Mouse (Mus musculus): ENCODE results near the gene Gm826. TPM values are rescaled to one million over a fixed set of nuclear protein-coding genes. Genes with fewer than 3 reads are reported as not detected.

Gm826 gene
- polyA plus RNA-seq, 1 experiment: 0.07 TPM

DNA sequence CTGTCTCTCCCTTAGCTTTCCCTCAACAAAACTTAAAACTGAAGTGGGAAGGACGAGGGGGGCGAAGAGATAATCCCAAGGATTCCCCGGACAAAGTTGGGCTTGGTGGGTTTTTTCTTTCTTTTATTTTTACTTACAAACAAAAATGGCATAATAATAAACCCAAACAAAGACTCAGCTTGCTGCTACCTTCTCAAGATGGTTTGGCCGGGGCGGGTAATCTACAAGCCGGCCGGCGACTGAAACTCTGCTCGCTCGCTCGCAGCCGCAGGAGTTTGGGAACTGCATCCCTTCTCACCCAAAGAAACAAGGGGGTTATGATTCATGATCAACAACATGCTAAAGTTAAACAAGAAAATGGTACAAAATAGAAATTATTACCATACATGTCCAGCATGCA is 30.7 kb upstream of the Gm826 start:
- Histone ChIP-seq H3K79me3 (ENCODE audit: low read depth) (no peaks in the 10 kb centered on the region), H3K27me3 (ENCODE audit: control insufficient read depth, insufficient read depth, insufficient read length) (peaks cover 31% of the 10 kb centered on the region), H3ac (ENCODE audit: control insufficient read depth, insufficient read length, low read depth) (no peak overlapping the region), H3K4me3 (ENCODE audit: insufficient read depth, poor library complexity, severe bottlenecking) (no peak overlapping the region), H3K79me2 (ENCODE audit: control insufficient read depth, insufficient read depth) (no peaks in the 10 kb centered on the region), H3K36me3 (ENCODE audit: control insufficient read depth, insufficient read depth) (no peaks in the 10 kb centered on the region)
- no peak for TF ChIP-seq USF1 (IDR thresholded peaks at IDR 0.05; ENCODE audit: low read depth)
- no peak for TF ChIP-seq MAX (IDR thresholded peaks at IDR 0.05)
- TF ChIP-seq CEBPB (IDR thresholded peaks at IDR 0.05; ENCODE audit: low read depth): no peak
- TF ChIP-seq CTCF (IDR thresholded peaks at IDR 0.05; ENCODE audit: control insufficient read depth, insufficient read depth, insufficient read length): no peak
- TF ChIP-seq FOSL1 (IDR thresholded peaks at IDR 0.05; ENCODE audit: insufficient read depth, low read length, poor library complexity, severe bottlenecking): no peak
- TF ChIP-seq MYOD1 (IDR thresholded peaks at IDR 0.05; ENCODE audit: control insufficient read depth, insufficient read length, low read depth): no peak
- no peak for TF ChIP-seq MYOG (IDR thresholded peaks at IDR 0.05; ENCODE audit: control insufficient read depth, extremely low read depth, insufficient read length)

DNA sequence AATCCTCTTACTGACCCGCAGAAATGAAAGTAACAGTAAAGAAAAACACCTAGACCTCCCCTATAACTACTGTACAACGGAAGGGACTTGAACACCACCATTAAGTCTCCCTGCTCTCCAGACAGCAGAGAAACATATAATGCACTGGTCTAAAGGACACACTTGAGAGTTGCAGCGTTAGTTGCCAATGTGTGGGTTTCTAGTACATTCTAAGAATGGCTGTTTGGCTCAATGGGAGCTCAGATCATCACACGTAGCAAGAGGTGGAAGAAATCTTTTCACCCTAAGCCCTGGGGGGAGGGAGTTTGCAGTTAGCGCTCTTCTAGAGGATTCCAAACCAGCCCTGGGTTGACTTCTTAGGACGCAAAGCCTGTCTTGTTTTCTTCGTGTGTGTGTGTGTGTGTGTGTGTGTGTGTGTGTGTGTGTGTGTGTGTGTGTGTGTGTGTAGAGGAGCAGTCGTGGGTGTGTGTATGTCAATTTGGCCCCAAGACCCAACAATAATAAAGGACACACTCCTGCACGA is 30.2 kb upstream of the Gm826 start:
- Histone ChIP-seq H3K4me3 (ENCODE audit: insufficient read depth, poor library complexity, severe bottlenecking) (no peak overlapping the region), H3K79me3 (ENCODE audit: low read depth) (no peaks in the 10 kb centered on the region), H3K36me3 (ENCODE audit: control insufficient read depth, insufficient read depth) (no peaks in the 10 kb centered on the region), H3K27me3 (ENCODE audit: control insufficient read depth, insufficient read depth, insufficient read length) (peaks cover 29% of the 10 kb centered on the region), H3ac (ENCODE audit: control insufficient read depth, insufficient read length, low read depth) (no peak overlapping the region), H3K79me2 (ENCODE audit: control insufficient read depth, insufficient read depth) (no peaks in the 10 kb centered on the region)
- TF ChIP-seq MYOG (IDR thresholded peaks at IDR 0.05; ENCODE audit: control insufficient read depth, extremely low read depth, insufficient read length): no peak
- no peak for TF ChIP-seq MYOD1 (IDR thresholded peaks at IDR 0.05; ENCODE audit: control insufficient read depth, insufficient read length, low read depth)
- no peak for TF ChIP-seq CEBPB (IDR thresholded peaks at IDR 0.05; ENCODE audit: low read depth)
- TF ChIP-seq MAX (IDR thresholded peaks at IDR 0.05): no peak
- TF ChIP-seq USF1 (IDR thresholded peaks at IDR 0.05; ENCODE audit: low read depth): no peak
- no peak for TF ChIP-seq FOSL1 (IDR thresholded peaks at IDR 0.05; ENCODE audit: insufficient read depth, low read length, poor library complexity, severe bottlenecking)
- no peak for TF ChIP-seq CTCF (IDR thresholded peaks at IDR 0.05; ENCODE audit: control insufficient read depth, insufficient read depth, insufficient read length)

DNA sequence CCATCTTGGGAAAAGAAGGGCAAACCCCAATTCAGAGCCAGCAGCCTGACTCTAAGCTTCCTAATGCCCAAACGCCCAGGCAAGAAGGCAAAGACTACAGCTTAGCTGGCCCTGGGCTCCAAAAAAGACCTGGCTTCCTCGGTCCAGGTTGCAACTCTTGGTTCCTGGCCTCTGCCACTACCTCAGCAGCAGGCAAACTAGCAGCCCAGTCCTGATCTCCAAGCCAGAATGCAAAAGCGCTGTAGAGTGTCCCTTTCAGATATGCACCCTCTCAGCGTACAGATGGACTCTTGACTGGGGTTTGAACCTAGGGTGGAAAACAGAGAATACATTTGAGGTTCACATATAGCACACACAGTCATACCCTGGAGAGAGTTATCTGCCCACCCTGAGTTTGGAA is 29.2 kb upstream of the Gm826 start:
- no peak for TF ChIP-seq MYOG (IDR thresholded peaks at IDR 0.05; ENCODE audit: control insufficient read depth, extremely low read depth, insufficient read length)
- no peak for TF ChIP-seq CTCF (IDR thresholded peaks at IDR 0.05; ENCODE audit: control insufficient read depth, insufficient read depth, insufficient read length)
- no peak for TF ChIP-seq MYOD1 (IDR thresholded peaks at IDR 0.05; ENCODE audit: control insufficient read depth, insufficient read length, low read depth)
- TF ChIP-seq CEBPB (IDR thresholded peaks at IDR 0.05; ENCODE audit: low read depth): no peak
- no peak for TF ChIP-seq USF1 (IDR thresholded peaks at IDR 0.05; ENCODE audit: low read depth)
- TF ChIP-seq FOSL1 (IDR thresholded peaks at IDR 0.05; ENCODE audit: insufficient read depth, low read length, poor library complexity, severe bottlenecking): no peak
- TF ChIP-seq MAX (IDR thresholded peaks at IDR 0.05): no peak
- H3K79me3 ChIP-seq (ENCODE audit: low read depth): no peaks in the 10 kb centered on the region
- no peaks in the 10 kb centered on the region for H3K79me2 ChIP-seq (ENCODE audit: control insufficient read depth, insufficient read depth)
- no peak overlapping the region for H3K4me3 ChIP-seq (ENCODE audit: insufficient read depth, poor library complexity, severe bottlenecking)
- no peaks in the 10 kb centered on the region for H3K36me3 ChIP-seq (ENCODE audit: control insufficient read depth, insufficient read depth)
- H3K27me3 ChIP-seq (ENCODE audit: control insufficient read depth, insufficient read depth, insufficient read length): peaks cover 20% of the 10 kb centered on the region
- no peak overlapping the region for H3ac ChIP-seq (ENCODE audit: control insufficient read depth, insufficient read length, low read depth)

DNA sequence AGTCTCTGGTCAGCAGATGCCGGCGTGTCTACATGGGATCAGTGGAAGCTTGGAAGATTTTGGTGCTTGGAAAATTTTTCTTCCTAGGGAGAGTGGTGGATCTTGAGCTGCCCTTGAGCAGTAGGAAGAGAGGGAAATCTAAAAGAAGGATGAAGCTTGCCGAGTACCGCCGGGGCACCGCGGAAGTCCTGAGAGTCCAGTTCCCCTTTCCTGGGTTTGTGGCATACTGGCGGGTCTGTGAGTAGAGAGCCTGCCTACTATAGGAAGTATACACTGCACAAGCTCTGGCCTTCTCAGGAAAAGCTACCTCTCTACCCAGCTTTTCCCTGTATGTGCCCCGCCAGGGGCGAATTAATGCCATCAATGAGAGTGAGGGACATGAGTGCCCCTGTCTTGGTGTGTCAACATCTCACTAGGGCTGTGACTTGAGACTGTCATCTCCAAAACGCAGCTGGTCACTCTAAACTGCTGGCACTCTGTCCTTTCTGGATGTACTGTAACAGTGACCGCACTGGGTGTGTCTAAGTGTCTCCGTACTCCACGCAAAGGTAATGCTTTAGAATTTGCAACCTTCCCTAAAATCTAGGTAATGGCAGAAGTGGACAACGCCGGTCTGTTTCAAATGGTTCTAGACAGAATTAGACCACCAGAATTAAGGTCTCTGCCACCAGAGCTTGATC is 27.6 kb upstream of the Gm826 start:
- Histone ChIP-seq H3K36me3 (ENCODE audit: control insufficient read depth, insufficient read depth) (no peaks in the 10 kb centered on the region), H3ac (ENCODE audit: control insufficient read depth, insufficient read length, low read depth) (no peak overlapping the region), H3K79me2 (ENCODE audit: control insufficient read depth, insufficient read depth) (no peaks in the 10 kb centered on the region), H3K79me3 (ENCODE audit: low read depth) (no peaks in the 10 kb centered on the region), H3K4me3 (ENCODE audit: insufficient read depth, poor library complexity, severe bottlenecking) (no peak overlapping the region), H3K27me3 (ENCODE audit: control insufficient read depth, insufficient read depth, insufficient read length) (peaks cover 17% of the 10 kb centered on the region)
- TF ChIP-seq FOSL1 (IDR thresholded peaks at IDR 0.05; ENCODE audit: insufficient read depth, low read length, poor library complexity, severe bottlenecking) (no peak), MYOG (IDR thresholded peaks at IDR 0.05; ENCODE audit: control insufficient read depth, extremely low read depth, insufficient read length) (no peak), CTCF (IDR thresholded peaks at IDR 0.05; ENCODE audit: control insufficient read depth, insufficient read depth, insufficient read length) (no peak)

DNA sequence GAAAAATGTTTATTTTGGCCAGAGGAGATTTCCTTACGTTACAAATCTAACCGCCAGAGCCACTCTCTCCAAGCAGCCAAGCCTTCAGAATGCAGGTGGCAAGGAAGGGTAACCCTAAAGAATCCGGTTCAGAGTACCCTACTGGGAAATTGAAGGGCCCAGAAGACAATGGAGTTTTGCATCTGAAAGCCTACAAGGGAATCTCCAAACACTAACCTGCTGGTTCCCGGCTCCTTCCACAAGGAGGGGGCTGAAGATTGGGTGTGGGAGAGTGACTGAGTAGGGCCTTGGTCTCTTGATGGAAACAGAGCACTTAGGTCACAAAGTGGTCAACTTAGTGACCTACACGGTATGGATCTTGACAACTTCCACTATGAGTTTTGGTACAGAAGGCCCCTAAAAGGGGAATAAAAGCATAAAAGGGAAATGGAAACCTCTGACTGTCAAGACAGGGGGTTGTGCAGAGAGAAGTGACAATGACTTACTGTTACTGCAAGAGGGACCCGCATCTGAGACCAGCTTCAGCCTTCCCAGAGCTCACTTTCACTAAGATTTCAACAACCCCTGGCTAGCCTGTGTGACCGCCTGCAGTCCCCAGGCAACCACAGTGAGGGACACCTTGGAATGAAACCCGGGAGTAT is 26.4 kb upstream of the Gm826 start:
- H3K4me3 ChIP-seq (ENCODE audit: insufficient read depth, poor library complexity, severe bottlenecking): no peak overlapping the region
- no peaks in the 10 kb centered on the region for H3K36me3 ChIP-seq (ENCODE audit: control insufficient read depth, insufficient read depth)
- no peaks in the 10 kb centered on the region for H3K79me2 ChIP-seq (ENCODE audit: control insufficient read depth, insufficient read depth)
- no peaks in the 10 kb centered on the region for H3K79me3 ChIP-seq (ENCODE audit: low read depth)
- TF ChIP-seq MYOD1 (IDR thresholded peaks at IDR 0.05; ENCODE audit: control insufficient read depth, insufficient read length, low read depth) (no peak), MAX (IDR thresholded peaks at IDR 0.05) (no peak), USF1 (IDR thresholded peaks at IDR 0.05; ENCODE audit: low read depth) (no peak), CEBPB (IDR thresholded peaks at IDR 0.05; ENCODE audit: low read depth) (no peak), CTCF (IDR thresholded peaks at IDR 0.05; ENCODE audit: control insufficient read depth, insufficient read depth, insufficient read length) (no peak), MYOG (IDR thresholded peaks at IDR 0.05; ENCODE audit: control insufficient read depth, extremely low read depth, insufficient read length) (no peak), FOSL1 (IDR thresholded peaks at IDR 0.05; ENCODE audit: insufficient read depth, low read length, poor library complexity, severe bottlenecking) (no peak)
- H3ac ChIP-seq (ENCODE audit: control insufficient read depth, insufficient read length, low read depth): no peak overlapping the region
- peaks cover 8% of the 10 kb centered on the region for H3K27me3 ChIP-seq (ENCODE audit: control insufficient read depth, insufficient read depth, insufficient read length)

Data from C2C12 (cell line).